Mouse (Mus musculus) heart, postnatal 0 days (tissue): ENCODE results near the gene Wdr60.

Source experiments
- CTCF ChIP-seq: IDR thresholded peaks from 2 replicates; pipeline ENCODE4 v1.5.1; 2016; ENCODE audit warnings: antibody characterized with exemption, control low read depth, low read depth
- EP300 ChIP-seq: IDR thresholded peaks from 2 replicates; pipeline ENCODE4 v1.6.1; 2016; ENCODE audit warnings: antibody characterized with exemption, low read depth

GRCm38 (mm10) chr12:116306042-116306441, 43.2 kb upstream of the Wdr60 start:
- TF ChIP-seq CTCF (no peak), EP300 (no peak)
